Mouse (Mus musculus): ENCODE data around the gene Zfy1. TPM values are rescaled to one million over a fixed set of nuclear protein-coding genes. Genes with fewer than 3 reads are reported as not detected.
"Not testable (repeated sequence)": the region's sequence is repeated elsewhere in the genome, so short reads cannot be mapped to it uniquely, and the experiment has no call there.

Zfy1 gene
- polyA plus RNA-seq (2011; ENCODE audit: insufficient read length, low read depth, missing spikeins), result not detected in 2 replicates

- H3K4me3 ChIP-seq (ENCODE audit: insufficient read depth, low read length); H3K27ac ChIP-seq (ENCODE audit: insufficient read depth, low read length); H3K4me1 ChIP-seq (ENCODE audit: control insufficient read depth, insufficient read depth, low read length): not testable (repeated sequence)
These were observed at the start of gene Zfy1 for GRCm38 (mm10) chrY:797309-797708. Gene Zfy1 (minus strand): TSS chrY:797409.

- H3K4me3 ChIP-seq (ENCODE audit: insufficient read depth, low read length), result no peak within 1 kb of the TSS
- H3K4me1 ChIP-seq (ENCODE audit: control insufficient read depth, insufficient read depth, low read length), result no peaks in the 10 kb centered on the region
- no peak for TF ChIP-seq CTCF (IDR thresholded peaks at IDR 0.05; ENCODE audit: borderline replicate concordance, insufficient read depth, low read length)
- no peak for TF ChIP-seq POLR2A (IDR thresholded peaks at IDR 0.05; ENCODE audit: low read depth, low read length)
- no peak within 1 kb of the TSS for H3K27ac ChIP-seq (ENCODE audit: insufficient read depth, low read length)
These were observed 21.2 kb upstream of the Zfy1 start, which contains the start of gene Uba1y for GRCm38 (mm10) chrY:818396-818795. Gene Uba1y (plus strand): TSS chrY:818649.

- H3K27ac ChIP-seq (ENCODE audit: insufficient read depth, low read length), result no peak overlapping the region
- TF ChIP-seq CTCF (IDR thresholded peaks at IDR 0.05; ENCODE audit: borderline replicate concordance, insufficient read depth, low read length) (no peak), POLR2A (IDR thresholded peaks at IDR 0.05; ENCODE audit: low read depth, low read length) (no peak)
These were observed 11.9 kb upstream of the Zfy1 start for GRCm38 (mm10) chrY:808991-809661.

More at GRCm38 (mm10) chrY:808991-809661, 11.9 kb upstream of the Zfy1 start:
- Histone ChIP-seq H3K4me1 (ENCODE audit: control insufficient read depth, insufficient read depth, low read length) (no peaks in the 10 kb centered on the region), H3K4me3 (ENCODE audit: insufficient read depth, low read length) (no peak overlapping the region)

Other genes starting within 250 kb of the Zfy1 start
- gene Uba1y, start 21.2 kb upstream of the Zfy1 start, polyA plus RNA-seq (2011; ENCODE audit: insufficient read length, low read depth, missing spikeins), result not detected in 2 replicates
- 27.2 and 30.0 TPM in 2 replicates for gene Kdm5d, start 100.4 kb upstream of the Zfy1 start, polyA plus RNA-seq (2011; ENCODE audit: insufficient read length, low read depth, missing spikeins)
- gene Eif2s3y, start 213.1 kb upstream of the Zfy1 start, polyA plus RNA-seq (2011; ENCODE audit: insufficient read length, low read depth, missing spikeins), result 87.1 and 100 TPM in 2 replicates